Mouse (Mus musculus): ENCODE data around the gene Pcdh17. TPM values are rescaled to one million over a fixed set of nuclear protein-coding genes. Genes with fewer than 3 reads are reported as not detected.

Pcdh17 gene
- polyA plus RNA-seq, 1 experiment from 2014 or later: 7.6 TPM

DNA sequence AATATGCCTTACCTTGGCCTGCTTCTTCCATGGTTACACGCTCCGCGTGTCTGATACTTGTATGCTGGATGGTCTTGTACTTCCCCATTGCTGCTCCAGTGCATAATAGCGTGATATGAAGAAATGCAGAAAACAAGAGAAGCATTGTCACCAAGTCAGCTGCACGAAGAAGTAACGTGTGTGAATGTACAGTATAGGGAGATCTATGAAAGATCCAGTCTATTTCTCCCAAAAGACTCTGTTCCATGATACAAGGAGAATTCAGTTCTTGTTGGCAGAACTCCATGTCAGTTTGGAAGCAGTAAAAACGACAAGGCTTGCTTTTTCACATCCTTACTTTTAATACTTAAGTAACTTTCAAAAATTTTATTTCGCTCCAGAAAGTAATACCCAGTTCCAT is 33.0 kb downstream of the Pcdh17 start:
- H3K9ac ChIP-seq (replicated peaks; ENCODE audit: low read length): no peak overlapping the region
- no peak overlapping the region for H3K4me3 ChIP-seq (ENCODE audit: low read length)
- H3K4me2 ChIP-seq (replicated peaks; ENCODE audit: low read depth, low read length): no peak overlapping the region
- no peaks in the 10 kb centered on the region for H3K4me1 ChIP-seq (ENCODE audit: insufficient read depth, low read length)
- WGBS: 86% methylated on average over 8 of the region's 8 CpGs
- no peak overlapping the region for H3K27ac ChIP-seq (ENCODE audit: low read length)
- ATAC-seq (ENCODE audit: low FRiP score, low TSS enrichment): no peak
- no peaks in the 10 kb centered on the region for H3K9me3 ChIP-seq (ENCODE audit: low read length)
- no peaks in the 10 kb centered on the region for H3K36me3 ChIP-seq (ENCODE audit: insufficient read depth, low read length)
- no peaks in the 10 kb centered on the region for H3K27me3 ChIP-seq (ENCODE audit: insufficient read depth, low read length)

GRCm38 (mm10) chr14:84476906-84477305 is 33.5 kb downstream of the Pcdh17 start:
- no peaks in the 10 kb centered on the region for H3K9me3 ChIP-seq (ENCODE audit: low read length)
- WGBS: 81% methylated on average over 4 of the region's 4 CpGs
- no peaks in the 10 kb centered on the region for H3K27me3 ChIP-seq (ENCODE audit: insufficient read depth, low read length)
- no peaks in the 10 kb centered on the region for H3K4me1 ChIP-seq (ENCODE audit: insufficient read depth, low read length)
- H3K27ac ChIP-seq (ENCODE audit: low read length): no peak overlapping the region
- H3K4me2 ChIP-seq (replicated peaks; ENCODE audit: low read depth, low read length): no peak overlapping the region
- H3K9ac ChIP-seq (replicated peaks; ENCODE audit: low read length): no peak overlapping the region
- no peaks in the 10 kb centered on the region for H3K36me3 ChIP-seq (ENCODE audit: insufficient read depth, low read length)
- H3K4me3 ChIP-seq (ENCODE audit: low read length): no peak overlapping the region
- ATAC-seq (ENCODE audit: low FRiP score, low TSS enrichment): no peak

DNA sequence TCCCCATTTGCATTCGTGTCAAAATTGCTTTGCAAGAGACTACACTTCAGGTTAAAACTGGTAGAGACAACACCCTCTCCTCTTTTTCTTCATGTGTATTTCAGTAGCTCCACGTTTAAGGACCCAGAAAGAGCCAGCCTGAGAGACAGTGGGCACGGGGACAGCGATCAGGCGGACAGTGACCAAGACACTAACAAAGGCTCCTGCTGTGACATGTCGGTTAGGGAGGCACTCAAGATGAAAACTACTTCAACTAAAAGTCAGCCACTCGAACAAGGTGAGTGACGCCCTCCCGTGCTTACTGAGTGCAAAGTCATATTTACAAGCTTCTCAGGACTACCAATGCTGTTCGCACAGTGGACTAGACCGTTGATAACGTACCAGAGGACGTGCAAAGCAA is 34.0 kb downstream of the Pcdh17 start:
- H3K4me3 ChIP-seq (ENCODE audit: low read length): no peak overlapping the region

DNA sequence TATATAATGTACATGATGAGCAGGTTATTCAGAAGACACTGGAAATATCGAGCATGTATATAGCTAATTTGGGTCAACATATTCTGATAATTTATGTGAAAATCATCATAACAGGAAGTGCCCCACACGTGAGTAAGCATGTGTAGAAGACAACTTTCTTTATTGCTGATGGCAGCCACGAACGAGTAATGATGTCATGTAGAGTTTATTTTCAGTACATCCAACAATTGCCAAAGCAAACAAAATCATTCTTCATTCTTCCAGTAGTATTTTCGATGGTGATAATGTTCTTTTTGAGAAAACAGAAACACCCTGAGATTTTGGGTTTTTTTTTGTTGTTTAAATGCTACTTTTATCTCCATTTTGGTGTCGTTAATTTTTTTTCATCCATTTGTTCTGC is 37.2 kb downstream of the Pcdh17 start:
- WGBS: 53% methylated on average over 6 of the region's 6 CpGs
- no peak for ATAC-seq (ENCODE audit: low FRiP score, low TSS enrichment)
- H3K9ac ChIP-seq (replicated peaks; ENCODE audit: low read length): no peak overlapping the region
- H3K36me3 ChIP-seq (ENCODE audit: insufficient read depth, low read length): no peaks in the 10 kb centered on the region
- H3K4me2 ChIP-seq (replicated peaks; ENCODE audit: low read depth, low read length): no peak overlapping the region
- H3K27me3 ChIP-seq (ENCODE audit: insufficient read depth, low read length): no peaks in the 10 kb centered on the region
- no peak overlapping the region for H3K27ac ChIP-seq (ENCODE audit: low read length)
- H3K9me3 ChIP-seq (ENCODE audit: low read length): no peaks in the 10 kb centered on the region
- no peak overlapping the region for H3K4me3 ChIP-seq (ENCODE audit: low read length)
- no peaks in the 10 kb centered on the region for H3K4me1 ChIP-seq (ENCODE audit: insufficient read depth, low read length)

More for the DNA sequence above, 34.0 kb downstream of the Pcdh17 start:
- Histone ChIP-seq H3K27me3 (ENCODE audit: insufficient read depth, low read length) (no peaks in the 10 kb centered on the region), H3K9ac (replicated peaks; ENCODE audit: low read length) (no peak overlapping the region), H3K27ac (ENCODE audit: low read length) (no peak overlapping the region), H3K9me3 (ENCODE audit: low read length) (no peaks in the 10 kb centered on the region), H3K4me2 (replicated peaks; ENCODE audit: low read depth, low read length) (no peak overlapping the region), H3K36me3 (ENCODE audit: insufficient read depth, low read length) (no peaks in the 10 kb centered on the region), H3K4me1 (ENCODE audit: insufficient read depth, low read length) (no peaks in the 10 kb centered on the region)
- WGBS: 66% methylated on average over 13 of the region's 13 CpGs
- no peak for ATAC-seq (ENCODE audit: low FRiP score, low TSS enrichment)

DNA sequence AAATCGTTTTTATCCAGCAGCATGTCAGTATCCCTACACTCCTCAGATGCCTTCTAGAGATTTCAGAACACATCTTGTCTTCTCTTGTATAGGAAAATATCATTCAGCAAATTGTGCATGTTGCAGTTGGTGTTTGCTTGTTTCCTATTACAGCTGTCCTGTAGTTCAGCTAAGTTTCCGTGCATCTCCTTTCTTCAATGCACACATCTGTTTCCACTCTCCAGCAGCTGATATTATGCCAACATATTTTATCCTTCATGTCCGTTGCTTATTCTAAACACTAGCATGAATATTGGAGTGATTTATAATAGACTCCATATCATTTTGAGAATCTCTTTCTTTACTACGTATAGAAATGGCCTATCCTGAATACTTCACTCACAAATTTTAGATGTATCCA is 41.0 kb downstream of the Pcdh17 start:
- H3K9me3 ChIP-seq (ENCODE audit: low read length): no peaks in the 10 kb centered on the region
- ATAC-seq (ENCODE audit: low FRiP score, low TSS enrichment): no peak
- no peak overlapping the region for H3K9ac ChIP-seq (replicated peaks; ENCODE audit: low read length)
- H3K27ac ChIP-seq (ENCODE audit: low read length): no peak overlapping the region
- no peak overlapping the region for H3K4me2 ChIP-seq (replicated peaks; ENCODE audit: low read depth, low read length)
- H3K36me3 ChIP-seq (ENCODE audit: insufficient read depth, low read length): no peaks in the 10 kb centered on the region
- WGBS: 68% methylated on average over 4 of the region's 4 CpGs
- H3K4me1 ChIP-seq (ENCODE audit: insufficient read depth, low read length): no peaks in the 10 kb centered on the region
- no peaks in the 10 kb centered on the region for H3K27me3 ChIP-seq (ENCODE audit: insufficient read depth, low read length)
- H3K4me3 ChIP-seq (ENCODE audit: low read length): no peak overlapping the region

- 98% methylated on average over 2 of the region's 2 CpGs for WGBS
- Histone ChIP-seq H3K4me2 (replicated peaks; ENCODE audit: low read depth, low read length) (no peak overlapping the region), H3K27me3 (ENCODE audit: insufficient read depth, low read length) (no peaks in the 10 kb centered on the region), H3K4me1 (ENCODE audit: insufficient read depth, low read length) (no peaks in the 10 kb centered on the region), H3K36me3 (ENCODE audit: insufficient read depth, low read length) (no peaks in the 10 kb centered on the region), H3K27ac (ENCODE audit: low read length) (no peak overlapping the region), H3K4me3 (ENCODE audit: low read length) (no peak overlapping the region), H3K9ac (replicated peaks; ENCODE audit: low read length) (no peak overlapping the region), H3K9me3 (ENCODE audit: low read length) (no peaks in the 10 kb centered on the region)
- no peak for ATAC-seq (ENCODE audit: low FRiP score, low TSS enrichment)
Observed at GRCm38 (mm10) chr14:84511010-84511409, 67.6 kb downstream of the Pcdh17 start.

DNA sequence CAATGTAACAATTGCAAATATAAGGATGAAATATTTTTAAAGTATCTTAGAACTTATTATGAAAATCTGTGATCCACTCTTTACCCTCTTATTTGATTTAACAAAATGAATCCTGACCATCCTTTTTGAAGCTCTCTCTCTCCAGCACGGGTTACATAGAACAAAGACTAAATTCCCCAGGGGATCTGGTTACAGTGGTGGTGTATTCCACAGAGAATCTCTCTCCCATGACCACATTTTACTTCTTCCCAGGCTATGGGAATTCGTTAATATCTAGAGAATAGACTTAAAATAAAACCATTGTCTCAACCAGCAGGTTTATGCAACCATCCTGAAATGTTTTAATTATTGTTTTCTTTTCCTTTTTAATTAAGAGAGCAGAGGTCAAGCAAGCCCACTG is 89.0 kb downstream of the Pcdh17 start:
- 43% methylated on average over 2 of the region's 2 CpGs for WGBS
- H3K27ac ChIP-seq (ENCODE audit: low read length): no peak overlapping the region
- H3K4me2 ChIP-seq (replicated peaks; ENCODE audit: low read depth, low read length): no peak overlapping the region
- no peak for ATAC-seq (ENCODE audit: low FRiP score, low TSS enrichment)
- no peak overlapping the region for H3K4me3 ChIP-seq (ENCODE audit: low read length)
- no peaks in the 10 kb centered on the region for H3K4me1 ChIP-seq (ENCODE audit: insufficient read depth, low read length)
- H3K9me3 ChIP-seq (ENCODE audit: low read length): no peaks in the 10 kb centered on the region
- no peaks in the 10 kb centered on the region for H3K36me3 ChIP-seq (ENCODE audit: insufficient read depth, low read length)
- H3K27me3 ChIP-seq (ENCODE audit: insufficient read depth, low read length): no peaks in the 10 kb centered on the region
- no peak overlapping the region for H3K9ac ChIP-seq (replicated peaks; ENCODE audit: low read length)

DNA sequence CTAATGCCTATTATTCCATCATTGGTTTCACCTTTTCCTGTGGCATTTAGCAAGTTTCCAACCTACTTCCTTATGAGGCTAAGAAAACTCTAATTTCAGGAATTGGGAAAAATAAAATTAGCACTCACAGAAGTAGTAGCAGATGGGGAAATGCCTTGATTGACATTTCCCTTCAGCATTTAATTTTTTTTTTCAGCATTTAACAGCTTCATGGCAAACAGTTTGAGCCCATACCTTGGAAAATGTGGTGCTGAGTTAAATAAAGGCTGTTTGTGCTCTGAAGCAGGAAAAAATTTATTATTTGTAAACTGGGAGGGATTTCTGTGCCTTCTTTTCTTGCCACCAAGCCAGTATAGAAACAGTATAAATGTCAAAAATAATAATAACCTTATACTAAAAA is 91.9 kb downstream of the Pcdh17 start:
- Histone ChIP-seq H3K27me3 (ENCODE audit: insufficient read depth, low read length) (no peaks in the 10 kb centered on the region), H3K4me2 (replicated peaks; ENCODE audit: low read depth, low read length) (no peak overlapping the region), H3K9me3 (ENCODE audit: low read length) (no peaks in the 10 kb centered on the region)

GRCm38 (mm10) chr14:84541838-84542237 is 98.5 kb downstream of the Pcdh17 start:
- no peaks in the 10 kb centered on the region for H3K4me1 ChIP-seq (ENCODE audit: insufficient read depth, low read length)
- no peak overlapping the region for H3K27ac ChIP-seq (ENCODE audit: low read length)
- no peak overlapping the region for H3K4me3 ChIP-seq (ENCODE audit: low read length)
- H3K9me3 ChIP-seq (ENCODE audit: low read length): no peaks in the 10 kb centered on the region
- no peaks in the 10 kb centered on the region for H3K36me3 ChIP-seq (ENCODE audit: insufficient read depth, low read length)
- H3K9ac ChIP-seq (replicated peaks; ENCODE audit: low read length): no peak overlapping the region
- ATAC-seq (ENCODE audit: low FRiP score, low TSS enrichment): no peak
- 91% methylated on average over 3 of the region's 3 CpGs for WGBS
- no peaks in the 10 kb centered on the region for H3K27me3 ChIP-seq (ENCODE audit: insufficient read depth, low read length)
- H3K4me2 ChIP-seq (replicated peaks; ENCODE audit: low read depth, low read length): no peak overlapping the region

More for the DNA sequence above, 91.9 kb downstream of the Pcdh17 start:
- no peak overlapping the region for H3K27ac ChIP-seq (ENCODE audit: low read length)
- H3K4me3 ChIP-seq (ENCODE audit: low read length): no peak overlapping the region
- no peaks in the 10 kb centered on the region for H3K36me3 ChIP-seq (ENCODE audit: insufficient read depth, low read length)
- H3K4me1 ChIP-seq (ENCODE audit: insufficient read depth, low read length): no peaks in the 10 kb centered on the region
- ATAC-seq (ENCODE audit: low FRiP score, low TSS enrichment): no peak
- no peak overlapping the region for H3K9ac ChIP-seq (replicated peaks; ENCODE audit: low read length)

- Histone ChIP-seq H3K4me2 (replicated peaks; ENCODE audit: low read depth, low read length) (no peak overlapping the region), H3K36me3 (ENCODE audit: insufficient read depth, low read length) (no peaks in the 10 kb centered on the region), H3K4me1 (ENCODE audit: insufficient read depth, low read length) (no peaks in the 10 kb centered on the region), H3K27ac (ENCODE audit: low read length) (no peak overlapping the region), H3K4me3 (ENCODE audit: low read length) (no peak overlapping the region), H3K27me3 (ENCODE audit: insufficient read depth, low read length) (no peaks in the 10 kb centered on the region), H3K9ac (replicated peaks; ENCODE audit: low read length) (no peak overlapping the region), H3K9me3 (ENCODE audit: low read length) (no peaks in the 10 kb centered on the region)
- no peak for ATAC-seq (ENCODE audit: low FRiP score, low TSS enrichment)
- 29% methylated on average over 2 of the region's 2 CpGs for WGBS
Observed at GRCm38 (mm10) chr14:84545968-84546367, 102.6 kb downstream of the Pcdh17 start.
